Mouse (Mus musculus): Measurements from ENCODE around the gene Dock4. TPM values are rescaled to one million over a fixed set of nuclear protein-coding genes. Genes with fewer than 3 reads are reported as not detected.
A peak's percentile ranks its signal among the peaks of the same experiment; 100 is the strongest.

Gene Dock4
- polyA plus RNA-seq, 1 experiment from 2014 or later, result 42.0 TPM

DNA sequence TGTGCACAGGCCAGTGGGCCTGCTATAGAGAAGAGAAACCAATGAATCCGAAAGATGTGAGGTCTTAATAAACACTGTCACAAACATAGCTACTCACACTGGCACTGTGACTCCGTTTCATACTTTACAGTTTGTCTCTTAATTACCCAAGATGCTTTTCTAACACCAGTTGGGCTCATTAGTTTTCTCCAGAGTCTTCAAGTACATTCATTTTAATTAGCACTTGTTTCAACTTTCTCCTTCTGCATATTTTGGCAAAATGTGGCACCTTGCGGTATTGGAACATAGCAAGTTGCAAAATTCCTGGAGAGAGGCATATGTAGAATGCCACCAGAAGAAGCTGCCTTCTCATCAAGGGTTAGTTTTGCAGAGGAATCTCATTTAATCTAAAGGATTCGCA is 252.6 kb downstream of the Dock4 start:
- WGBS, result 90% methylated on average over 4 of the region's 4 CpGs
- Histone ChIP-seq H3K27ac (no peak overlapping the region), H3K4me1 (no peaks in the 10 kb centered on the region), H3K9me3 (no peaks in the 10 kb centered on the region), H3K36me3 (replicated peaks) (0 out of 2 replicates have a peak, but pooled peaks cover 3% of the 10 kb centered on the region), H3K27me3 (replicated peaks) (no peaks in the 10 kb centered on the region), H3K4me3 (no peak overlapping the region), H3K9ac (no peak overlapping the region), H3K4me2 (no peak overlapping the region)
- no peak for ATAC-seq (replicated peaks)

DNA sequence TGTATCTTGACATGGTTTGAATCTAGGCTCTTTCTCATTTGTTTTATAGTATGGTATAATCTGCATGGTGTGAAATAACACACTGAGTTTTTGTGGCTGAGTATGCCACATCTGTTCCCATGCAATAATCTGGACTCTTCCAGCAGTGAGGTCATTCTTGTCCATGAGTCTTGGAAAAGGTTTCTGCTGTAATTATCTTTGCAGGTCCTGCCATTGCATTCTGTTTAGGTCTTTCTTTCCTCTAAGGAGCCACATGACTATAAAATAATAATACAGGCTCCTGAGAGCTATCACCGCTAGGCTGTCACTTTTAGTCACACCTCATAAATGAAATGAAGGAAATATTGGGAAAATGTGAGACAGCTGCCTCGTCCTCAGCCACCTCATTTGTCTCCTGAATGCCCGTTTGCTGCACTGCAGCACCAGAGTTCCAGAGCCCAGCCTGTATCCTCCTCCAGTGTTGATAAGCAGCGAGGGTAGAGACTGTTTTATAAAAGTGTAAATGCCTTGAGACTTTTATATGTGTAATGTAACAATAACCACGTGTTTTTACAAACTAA is 256.6 kb downstream of the Dock4 start:
- Histone ChIP-seq H3K36me3 (replicated peaks) (0 out of 2 replicates have a peak, but pooled peaks cover 3% of the 10 kb centered on the region), H3K4me3 (no peak overlapping the region), H3K27ac (no peak overlapping the region), H3K4me1 (no peaks in the 10 kb centered on the region), H3K9ac (no peak overlapping the region), H3K9me3 (no peaks in the 10 kb centered on the region), H3K4me2 (no peak overlapping the region), H3K27me3 (replicated peaks) (no peaks in the 10 kb centered on the region)
- WGBS, result 77% methylated on average over 5 of the region's 5 CpGs
- no peak for ATAC-seq (replicated peaks)

DNA sequence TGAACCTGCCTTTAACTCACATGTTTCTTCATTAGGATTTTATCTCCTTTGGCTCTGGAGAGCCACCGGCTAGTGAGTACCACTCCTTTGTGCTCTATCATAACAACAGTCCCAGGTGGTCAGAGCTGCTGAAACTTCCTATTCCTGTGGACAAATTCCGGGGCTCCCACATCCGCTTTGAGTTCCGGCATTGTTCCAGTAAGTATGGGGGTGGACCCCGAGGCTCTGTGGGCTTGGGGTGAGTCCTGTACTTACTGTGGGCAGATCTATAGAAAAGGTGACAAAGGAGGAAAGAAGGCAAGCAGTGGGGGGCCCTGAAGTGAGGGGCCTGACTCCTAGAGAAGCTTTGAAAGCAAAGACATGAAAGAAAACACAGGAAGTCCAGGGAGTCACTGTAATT is 258.5 kb downstream of the Dock4 start:
- Histone ChIP-seq H3K9me3 (no peaks in the 10 kb centered on the region), H3K4me1 (no peaks in the 10 kb centered on the region), H3K27me3 (replicated peaks) (no peaks in the 10 kb centered on the region), H3K9ac (no peak overlapping the region), H3K27ac (no peak overlapping the region), H3K4me3 (no peak overlapping the region), H3K4me2 (no peak overlapping the region), H3K36me3 (replicated peaks) (0 out of 2 replicates have a peak, but pooled peaks cover 3% of the 10 kb centered on the region)
- WGBS, result 36% methylated on average over 5 of the region's 5 CpGs
- no peak for ATAC-seq (replicated peaks)

DNA sequence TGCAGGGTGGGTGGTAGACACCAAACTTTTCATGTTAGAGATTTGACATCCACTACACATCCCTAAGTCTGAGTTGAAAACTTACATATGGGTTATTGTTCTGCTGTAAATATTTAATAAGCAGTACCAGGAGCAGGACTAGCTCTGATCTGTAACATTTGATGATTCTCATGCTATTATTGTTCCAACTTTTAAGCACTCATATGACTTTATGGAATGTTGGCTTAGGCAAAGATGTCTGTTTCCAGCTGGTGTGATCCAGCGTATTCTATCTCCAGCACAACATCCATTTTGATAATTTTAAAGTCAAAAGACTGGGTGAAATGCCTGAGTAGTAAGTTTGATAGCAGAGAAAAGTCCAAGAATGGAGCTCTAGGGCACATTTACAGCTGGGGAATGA is 261.4 kb downstream of the Dock4 start:
- Histone ChIP-seq H3K9me3 (no peaks in the 10 kb centered on the region), H3K9ac (no peak overlapping the region), H3K36me3 (replicated peaks) (0 out of 2 replicates have a peak, but pooled peaks cover 3% of the 10 kb centered on the region), H3K27ac (no peak overlapping the region), H3K27me3 (replicated peaks) (no peaks in the 10 kb centered on the region), H3K4me3 (no peak overlapping the region), H3K4me1 (no peaks in the 10 kb centered on the region), H3K4me2 (no peak overlapping the region)
- 95% methylated on average over 1 of the region's 1 CpGs for WGBS
- no peak for ATAC-seq (replicated peaks)

DNA sequence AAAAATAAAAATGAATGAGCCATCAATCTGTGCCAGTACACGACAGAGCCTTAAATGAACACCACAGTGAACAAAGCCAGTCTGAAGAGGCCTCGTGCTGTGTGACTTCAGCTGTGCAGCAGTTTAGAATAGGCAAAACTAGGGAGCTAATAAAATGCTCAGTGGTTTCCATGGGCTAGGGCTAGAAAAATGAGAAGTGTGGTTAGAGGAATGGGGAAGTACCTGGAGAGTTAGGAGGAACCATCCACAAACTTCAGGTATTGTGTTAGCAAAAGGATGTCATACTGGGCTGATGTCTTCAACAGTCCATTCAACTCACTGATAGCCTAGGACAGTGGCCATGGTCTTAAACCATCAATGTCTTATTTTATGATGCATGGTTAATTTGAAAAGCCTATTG is 263.3 kb downstream of the Dock4 start:
- Histone ChIP-seq H3K27ac (no peak overlapping the region), H3K4me3 (no peak overlapping the region), H3K9ac (no peak overlapping the region), H3K36me3 (replicated peaks) (no peaks in the 10 kb centered on the region), H3K9me3 (no peaks in the 10 kb centered on the region), H3K27me3 (replicated peaks) (no peaks in the 10 kb centered on the region), H3K4me2 (no peak overlapping the region), H3K4me1 (no peaks in the 10 kb centered on the region; the same call in 1 of the 2 replicates)
- 74% methylated on average over 2 of the region's 2 CpGs for WGBS
- ATAC-seq (replicated peaks), result no peak

DNA sequence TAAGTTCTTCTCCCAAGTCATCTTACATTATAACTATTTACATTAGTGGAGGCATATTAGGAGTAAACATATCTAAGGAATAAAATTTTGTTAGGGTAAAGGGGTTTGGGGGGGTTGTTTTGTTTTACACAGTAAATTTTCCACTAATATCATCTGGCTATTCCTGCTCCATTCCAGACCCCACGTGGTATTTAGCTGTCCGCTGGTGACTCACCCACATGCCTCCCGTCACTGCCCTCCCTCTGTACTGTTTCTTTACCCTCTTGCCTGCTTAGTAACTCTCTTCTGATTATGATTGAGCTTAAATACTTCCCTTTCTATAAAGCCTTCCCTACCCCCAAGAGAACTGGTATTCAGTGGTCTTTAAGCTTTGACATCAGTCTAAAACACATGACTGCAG is 266.5 kb downstream of the Dock4 start:
- Histone ChIP-seq H3K36me3 (replicated peaks) (no peaks in the 10 kb centered on the region), H3K9me3 (no peaks in the 10 kb centered on the region), H3K9ac (no peak overlapping the region), H3K4me2 (no peak overlapping the region), H3K4me3 (no peak overlapping the region), H3K27ac (no peak overlapping the region), H3K27me3 (replicated peaks) (no peaks in the 10 kb centered on the region), H3K4me1 (no peaks in the 10 kb centered on the region; the same call in 1 of the 2 replicates)
- WGBS, result 86% methylated on average over 3 of the region's 3 CpGs
- ATAC-seq (replicated peaks), result no peak

DNA sequence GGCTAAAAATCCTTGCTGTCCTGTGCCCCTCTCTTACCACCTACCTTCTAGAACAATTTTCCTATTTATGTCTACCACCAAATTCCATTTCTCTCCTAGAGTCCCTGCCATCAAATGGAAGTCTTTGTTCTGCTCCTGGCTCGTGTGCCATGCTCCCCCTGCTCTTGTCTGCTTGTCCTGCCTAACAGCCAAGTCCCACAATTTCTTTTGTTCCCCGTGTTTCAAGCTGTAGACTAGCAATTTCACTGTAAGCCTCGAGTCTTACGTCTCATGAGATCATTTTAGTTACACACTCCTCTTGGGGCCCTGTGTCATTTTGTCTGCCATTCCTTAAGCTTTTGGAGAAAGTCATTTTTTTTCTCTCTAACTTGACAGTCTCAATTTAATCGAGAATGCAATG is 268.5 kb downstream of the Dock4 start:
- 0 out of 2 replicates have a peak overlapping the region, but pooled peaks have one; percentile 11 for H3K27ac ChIP-seq
- H3K4me2 ChIP-seq, result no peak overlapping the region
- H3K9ac ChIP-seq, result no peak overlapping the region
- H3K4me3 ChIP-seq, result no peak overlapping the region
- no peaks in the 10 kb centered on the region for H3K9me3 ChIP-seq
- WGBS, result 32% methylated on average over 5 of the region's 5 CpGs
- no peaks in the 10 kb centered on the region for H3K27me3 ChIP-seq (replicated peaks)
- no peak for ATAC-seq (replicated peaks)
- no peaks in the 10 kb centered on the region for H3K36me3 ChIP-seq (replicated peaks)
- no peaks in the 10 kb centered on the region; the same call in 1 of the 2 replicates for H3K4me1 ChIP-seq

DNA sequence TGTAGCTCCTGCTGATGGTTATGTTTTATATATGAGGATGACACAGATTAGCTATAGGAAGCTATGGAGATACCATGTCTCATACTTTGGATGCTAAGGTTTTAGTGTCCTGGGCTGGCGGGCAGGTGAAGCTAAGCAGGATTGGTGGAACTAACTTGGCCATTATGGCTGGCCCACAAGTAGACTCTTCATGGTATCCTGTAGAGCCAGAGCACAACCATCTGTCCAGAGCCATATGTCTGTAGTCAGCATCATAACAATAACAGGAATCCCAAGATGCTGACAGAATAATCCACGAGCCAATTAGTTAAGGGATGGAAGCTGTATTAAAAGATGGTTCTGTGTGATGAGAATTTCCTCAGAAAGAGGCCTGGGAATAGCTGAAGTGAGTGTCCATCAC is 269.4 kb downstream of the Dock4 start:
- Histone ChIP-seq H3K4me3 (no peak overlapping the region), H3K27ac (no peak overlapping the region), H3K4me2 (no peak overlapping the region), H3K9ac (no peak overlapping the region), H3K27me3 (replicated peaks) (no peaks in the 10 kb centered on the region), H3K4me1 (no peaks in the 10 kb centered on the region; the same call in 1 of the 2 replicates), H3K9me3 (0 out of 2 replicates have a peak, but pooled peaks cover 2% of the 10 kb centered on the region), H3K36me3 (replicated peaks) (0 out of 2 replicates have a peak, but pooled peaks cover 3% of the 10 kb centered on the region)
- no peak for ATAC-seq (replicated peaks)
- 85% methylated on average over 2 of the region's 2 CpGs for WGBS

DNA sequence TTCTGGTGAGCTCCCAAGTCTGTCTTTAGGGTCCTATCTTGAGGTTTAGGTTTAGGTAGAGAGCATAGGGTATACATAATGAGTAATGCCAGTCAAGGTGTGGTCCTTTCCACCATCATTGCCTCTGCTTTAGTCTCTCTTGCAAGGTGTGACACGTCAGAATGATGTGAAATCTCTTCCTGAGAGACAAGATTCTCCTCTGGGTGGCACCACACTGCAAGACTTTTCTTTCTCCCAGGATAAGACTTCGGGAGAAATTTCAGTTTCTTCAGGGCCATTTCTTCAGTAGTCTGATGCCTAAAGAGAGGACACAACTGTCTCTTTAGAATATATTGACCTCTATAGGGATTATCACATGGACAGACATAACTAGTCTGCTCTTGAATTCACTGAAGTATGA is 282.6 kb downstream of the Dock4 start:
- ATAC-seq (replicated peaks), result no peak
- no peaks in the 10 kb centered on the region for H3K4me1 ChIP-seq
- no peak overlapping the region for H3K9ac ChIP-seq
- H3K27me3 ChIP-seq (replicated peaks), result no peaks in the 10 kb centered on the region
- no peaks in the 10 kb centered on the region for H3K36me3 ChIP-seq (replicated peaks)
- H3K4me2 ChIP-seq, result no peak overlapping the region
- H3K9me3 ChIP-seq, result no peaks in the 10 kb centered on the region
- 89% methylated on average over 2 of the region's 2 CpGs for WGBS
- no peak overlapping the region for H3K4me3 ChIP-seq
- H3K27ac ChIP-seq, result no peak overlapping the region

DNA sequence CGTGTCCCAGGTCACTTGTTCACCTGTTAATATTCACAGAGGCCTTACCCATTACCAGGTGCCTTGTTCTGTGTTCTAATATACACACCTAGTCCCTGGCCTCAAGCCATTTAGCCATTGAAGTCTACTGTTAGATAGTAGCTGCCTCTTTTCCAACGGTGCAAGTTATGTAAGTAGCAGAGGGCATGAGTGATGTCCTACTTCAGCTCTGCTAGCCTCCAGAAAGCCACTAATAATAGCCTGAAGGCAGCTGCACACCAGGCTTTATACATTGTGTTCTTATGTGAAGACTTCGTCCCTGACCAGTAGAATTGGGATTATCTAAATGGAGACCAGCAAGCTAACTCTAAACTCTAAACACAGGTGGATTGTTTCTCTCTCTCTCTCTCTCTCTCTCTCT is 285.0 kb downstream of the Dock4 start:
- WGBS, result 82% methylated on average over 3 of the region's 3 CpGs
- ATAC-seq (replicated peaks), result no peak
- H3K4me3 ChIP-seq, result no peak overlapping the region

DNA sequence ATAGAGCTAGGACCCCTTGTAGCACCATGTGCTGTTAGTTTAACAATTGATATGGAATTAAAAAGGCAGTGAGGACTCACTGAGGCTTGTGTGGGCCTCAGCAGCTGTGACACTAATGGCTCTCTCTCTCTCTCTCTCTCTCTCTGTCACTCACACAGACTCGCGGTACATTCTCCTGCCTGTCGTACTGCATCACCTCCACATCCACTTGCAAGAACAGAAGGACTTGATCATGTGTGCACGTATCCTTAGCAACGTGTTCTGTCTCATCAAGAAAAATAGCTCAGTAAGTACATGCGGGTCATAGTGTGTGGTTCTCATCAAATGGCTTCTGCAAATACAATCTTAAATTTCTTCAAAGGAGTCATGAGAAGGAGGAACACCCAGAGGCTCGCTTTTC is 299.7 kb downstream of the Dock4 start:
- Histone ChIP-seq H3K27ac (no peak overlapping the region), H3K9me3 (no peaks in the 10 kb centered on the region), H3K4me2 (no peak overlapping the region), H3K36me3 (replicated peaks) (0 out of 2 replicates have a peak, but pooled peaks cover 4% of the 10 kb centered on the region), H3K27me3 (replicated peaks) (no peaks in the 10 kb centered on the region), H3K9ac (no peak overlapping the region), H3K4me1 (no peaks in the 10 kb centered on the region), H3K4me3 (no peak overlapping the region)
- WGBS, result 73% methylated on average over 7 of the region's 7 CpGs
- ATAC-seq (replicated peaks), result 0 out of 2 replicates have a peak, but pooled peaks have one; percentile 27

More for the DNA sequence above, 285.0 kb downstream of the Dock4 start:
- H3K4me2 ChIP-seq, result no peak overlapping the region
- no peaks in the 10 kb centered on the region for H3K4me1 ChIP-seq
- H3K36me3 ChIP-seq (replicated peaks), result no peaks in the 10 kb centered on the region
- no peaks in the 10 kb centered on the region for H3K9me3 ChIP-seq
- H3K27me3 ChIP-seq (replicated peaks), result no peaks in the 10 kb centered on the region
- no peak overlapping the region for H3K27ac ChIP-seq
- no peak overlapping the region for H3K9ac ChIP-seq

DNA sequence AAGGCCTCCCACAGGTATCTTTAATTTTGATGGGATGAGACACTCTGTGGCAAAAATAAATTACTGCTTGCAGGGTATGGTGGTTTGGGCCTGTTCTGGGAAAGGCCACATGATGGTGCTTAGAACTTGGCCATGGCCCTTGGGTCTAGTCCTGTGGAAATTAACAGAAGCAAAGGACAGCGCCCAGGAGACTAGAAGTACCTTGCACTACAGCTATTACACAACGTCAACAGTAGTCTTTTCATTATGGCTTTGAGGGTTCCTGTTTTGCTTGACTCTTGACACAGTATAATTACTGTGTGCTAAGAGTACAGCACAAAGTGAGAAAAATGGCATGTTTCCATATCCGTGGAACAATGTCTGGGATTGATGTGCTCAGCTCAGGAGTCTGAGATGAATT is 300.3 kb downstream of the Dock4 start:
- Histone ChIP-seq H3K4me3 (no peak overlapping the region), H3K9me3 (no peaks in the 10 kb centered on the region), H3K9ac (no peak overlapping the region), H3K4me2 (no peak overlapping the region), H3K27me3 (replicated peaks) (no peaks in the 10 kb centered on the region), H3K27ac (no peak overlapping the region), H3K36me3 (replicated peaks) (0 out of 2 replicates have a peak, but pooled peaks cover 4% of the 10 kb centered on the region), H3K4me1 (no peaks in the 10 kb centered on the region)
- 77% methylated on average over 3 of the region's 3 CpGs for WGBS
- ATAC-seq (replicated peaks), result no peak

DNA sequence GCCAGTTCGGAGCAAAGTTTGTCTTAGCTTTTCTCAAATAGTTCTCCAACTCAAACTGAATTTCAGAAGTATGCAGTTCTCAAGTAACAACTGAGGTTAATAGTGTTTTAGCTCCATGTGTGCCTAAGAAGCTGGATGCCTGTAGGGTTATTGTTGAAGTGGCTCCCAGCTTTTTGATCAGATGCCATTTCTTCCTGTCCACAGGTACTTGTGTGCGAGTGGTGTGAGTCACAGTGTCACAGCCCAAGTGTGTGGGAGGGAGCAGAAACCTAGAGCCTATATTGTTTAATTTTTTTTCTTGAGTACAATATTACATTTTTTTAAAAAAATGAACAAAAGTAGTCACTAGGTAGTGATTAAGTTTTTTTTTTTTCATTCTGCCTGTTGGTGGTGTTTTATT is 313.5 kb downstream of the Dock4 start:
- Histone ChIP-seq H3K4me3 (no peak overlapping the region), H3K9ac (no peak overlapping the region), H3K27me3 (replicated peaks) (no peaks in the 10 kb centered on the region), H3K9me3 (no peaks in the 10 kb centered on the region), H3K4me2 (no peak overlapping the region), H3K4me1 (no peaks in the 10 kb centered on the region), H3K36me3 (replicated peaks) (no peaks in the 10 kb centered on the region), H3K27ac (no peak overlapping the region)
- no peak for ATAC-seq (replicated peaks)
- WGBS, result 94% methylated on average over 2 of the region's 2 CpGs

Data from midbrain, embryonic 15.5 days (tissue).